Mouse (Mus musculus) ovary, postnatal 14 days (tissue): Measurements from ENCODE around the gene Ankrd31.
"Not testable (repeated sequence)": the region's sequence is repeated elsewhere in the genome, so short reads cannot be mapped to it uniquely, and the experiment has no call there.

Experiments
- DNase-seq: peaks from one replicate; pipeline ENCODE4 v3.0.0; 2022; ENCODE audit warnings: low spot score

The Ankrd31 gene

GRCm38 (mm10) chr13:96941481-96941880 lies 193.4 kb downstream of the Ankrd31 start:
- DNase-seq = not testable (repeated sequence)

DNA sequence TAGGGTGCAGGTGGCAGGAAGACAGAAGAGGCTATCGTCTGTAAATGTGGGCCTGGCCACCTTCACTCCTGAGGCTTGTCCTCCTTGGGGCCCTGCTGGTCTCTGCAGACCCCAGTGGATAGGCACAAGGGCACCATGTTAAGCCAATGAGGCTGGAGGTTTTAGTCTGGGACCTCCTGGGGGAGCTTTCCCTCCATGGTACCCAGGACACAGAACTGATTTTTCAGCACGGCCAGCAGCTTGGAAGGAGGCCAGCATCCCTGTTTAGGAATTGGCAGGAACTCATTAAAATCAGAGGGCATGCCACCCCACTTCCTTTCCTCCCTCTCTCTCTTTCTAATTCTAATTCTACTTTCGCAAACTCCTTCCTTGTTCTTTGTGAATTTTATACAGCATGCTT lies 195.5 kb downstream of the Ankrd31 start:
- peak; percentile 18 for DNase-seq

DNA sequence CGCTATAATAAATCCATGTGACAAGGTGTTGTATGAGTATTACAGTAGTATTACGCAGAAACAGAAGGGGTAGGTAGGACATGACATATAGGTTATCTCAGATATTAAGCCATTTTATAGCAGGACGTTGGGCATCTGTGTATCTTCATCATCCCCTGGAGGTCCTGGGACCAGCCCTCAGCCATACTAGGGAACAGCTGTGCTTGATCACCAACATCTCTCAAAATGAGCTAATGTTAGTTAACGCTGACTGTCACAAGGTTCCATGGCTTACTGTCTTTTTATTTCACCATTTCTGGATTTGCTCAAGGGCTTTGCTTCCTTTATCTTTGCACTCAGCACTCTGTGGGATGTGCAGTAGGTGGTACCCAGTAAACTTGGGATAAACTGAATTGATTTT lies 197.7 kb downstream of the Ankrd31 start:
- no peak for DNase-seq

DNA sequence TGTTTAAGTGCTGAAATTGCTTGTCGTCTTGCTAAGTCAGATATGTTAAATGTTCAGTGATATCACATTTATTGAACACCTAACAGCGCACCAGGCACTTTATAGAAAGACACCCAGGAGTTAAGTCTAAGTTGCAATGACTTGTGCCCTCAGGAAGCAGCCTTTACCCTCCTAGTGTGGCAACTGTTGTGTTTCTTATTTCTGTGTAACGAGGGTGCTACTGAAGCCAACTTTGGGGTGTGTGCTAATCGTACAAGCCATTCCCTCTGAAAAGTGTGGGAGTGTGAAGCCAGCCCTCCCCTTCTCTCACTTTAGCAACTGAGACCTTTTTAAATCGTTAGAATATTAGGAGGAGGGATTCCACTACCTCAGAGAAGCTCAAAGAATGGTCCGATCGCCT lies 199.7 kb downstream of the Ankrd31 start:
- DNase-seq = no peak

- DNase-seq = no peak
Measured at GRCm38 (mm10) chr13:96951880-96952279, 203.8 kb downstream of the Ankrd31 start.

- DNase-seq = no peak
Measured at GRCm38 (mm10) chr13:96956466-96956865, 208.4 kb downstream of the Ankrd31 start.
